Mouse (Mus musculus) E14TG2a.4 (cell line): ENCODE measurements around the gene Itk.

ENCODE experiments used
- CTCF ChIP-seq: conservative IDR thresholded peaks from 2 replicates; pipeline ENCODE4 v1.5.1; 2014; ENCODE audit warnings: low read length
- NANOG ChIP-seq: IDR thresholded peaks from 2 replicates; pipeline ENCODE4 v1.6.1; 2014; ENCODE audit warnings: borderline replicate concordance, low read length, mixed read lengths

GRCm38 (mm10) chr11:46282612-46283011 lies 106.7 kb downstream of the Itk start:
- TF ChIP-seq CTCF (no peak), NANOG (no peak)
